Mouse (Mus musculus) thymus, adult 2 months (tissue): ENCODE results near the gene Gas2l2. TPM values are rescaled to one million over a fixed set of nuclear protein-coding genes. Genes with fewer than 3 reads are reported as not detected.

Experiments used
- DNase-seq: peaks from one replicate; pipeline ENCODE4 v3.0.0; 2021
- H3K27ac ChIP-seq: fragments of 200-500 bp; 2 replicates; pipeline ENCODE4 v1.5.1; 2012; ENCODE audit warnings: low read length, control low read depth; ENCODE audit not compliant: control insufficient read depth, insufficient read depth
- H3K27me3 ChIP-seq: fragments of 200-500 bp; 2 replicates; pipeline ENCODE4 v1.6.1; 2012; ENCODE audit warnings: mild to moderate bottlenecking, low read length, moderate library complexity, mixed read lengths; ENCODE audit not compliant: control insufficient read depth, insufficient read depth
- H3K36me3 ChIP-seq: fragments of 200-500 bp; 2 replicates; pipeline ENCODE4 v1.6.1; 2012; ENCODE audit warnings: mild to moderate bottlenecking, low read length, moderate library complexity; ENCODE audit not compliant: control insufficient read depth, insufficient read depth
- H3K4me1 ChIP-seq: fragments of 200-500 bp; replicated peaks from 2 replicates; pipeline ENCODE4 v1.6.1; 2012; ENCODE audit warnings: low read length; ENCODE audit not compliant: control insufficient read depth, insufficient read depth
- H3K4me3 ChIP-seq: fragments of 200-500 bp; 2 replicates; pipeline ENCODE4 v1.5.1; 2012; ENCODE audit warnings: mild to moderate bottlenecking, low read length, control low read depth, moderate library complexity; ENCODE audit not compliant: control insufficient read depth, insufficient read depth
- CTCF ChIP-seq: fragments of 200-500 bp; IDR thresholded peaks from 2 replicates; pipeline ENCODE4 v1.5.1; 2012; ENCODE audit warnings: mild to moderate bottlenecking, control low read depth, low read length, moderate library complexity, borderline replicate concordance; ENCODE audit not compliant: control insufficient read depth, poor library complexity, insufficient read depth; ENCODE audit errors: extremely low read depth
- POLR2A ChIP-seq: fragments of 200-500 bp; IDR thresholded peaks from 2 replicates; pipeline ENCODE4 v1.6.1; 2012; ENCODE audit warnings: mild to moderate bottlenecking, low read length, control low read depth, moderate library complexity; ENCODE audit not compliant: control insufficient read depth, poor library complexity, insufficient read depth; ENCODE audit errors: extremely low read depth
- WGBS: fragments of 180-500 bp; shearing (Covaris S2); methylation state at CpG from one replicate; pipeline ENCODE4 v1.1.7; 2018; 5-methylcytosine and 5-hydroxymethylcytosine counted together
- polyA plus RNA-seq: library from polyadenylated mRNA; depleted of rRNA; stranded (reverse); fragments of >200 nt; gene quantifications from 2 replicates; pipeline ENCODE4 v1.2.3, GENCODE M21; 2012; rRNA removed

Gene Gas2l2
- 0.10 and 0.12 TPM in 2 replicates for polyA plus RNA-seq

DNA sequence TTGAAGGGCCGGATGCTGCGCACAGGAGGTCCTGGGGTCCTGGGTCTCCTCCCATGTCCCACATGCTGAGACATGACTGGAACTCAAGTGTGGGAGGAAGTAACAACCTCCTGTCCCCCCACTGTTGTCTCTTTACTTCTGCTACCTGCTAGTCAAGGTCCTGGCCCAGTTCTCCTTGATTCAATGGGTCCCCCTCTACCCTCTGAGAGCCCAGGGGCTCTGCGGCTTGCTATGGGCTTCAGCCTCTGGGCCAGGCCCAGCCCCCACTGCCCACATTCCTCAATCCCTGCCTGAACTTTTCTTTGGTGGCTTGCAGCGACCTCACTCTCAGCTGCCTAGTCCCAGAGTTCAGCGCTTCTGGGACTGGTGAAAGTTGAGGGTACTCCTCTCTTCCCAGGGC lies at the start of gene Gas2l2:
Gas2l2 (minus strand) TSS at position 101 of the 400 bp plus-strand sequence.
- no peaks in the 10 kb centered on the region; the same call in 1 of the 2 replicates for H3K27me3 ChIP-seq
- no peak within 1 kb of the TSS for H3K4me3 ChIP-seq
- no peak for DNase-seq
- H3K4me1 ChIP-seq = peaks cover 7% of the 10 kb centered on the region; the same call in 1 of the 2 replicates
- no peak within 1 kb of the TSS for H3K27ac ChIP-seq
- no peaks in the 10 kb centered on the region for H3K36me3 ChIP-seq
- no peak for TF ChIP-seq CTCF
- WGBS = 90% methylated on average over 5 of the region's 5 CpGs

DNA sequence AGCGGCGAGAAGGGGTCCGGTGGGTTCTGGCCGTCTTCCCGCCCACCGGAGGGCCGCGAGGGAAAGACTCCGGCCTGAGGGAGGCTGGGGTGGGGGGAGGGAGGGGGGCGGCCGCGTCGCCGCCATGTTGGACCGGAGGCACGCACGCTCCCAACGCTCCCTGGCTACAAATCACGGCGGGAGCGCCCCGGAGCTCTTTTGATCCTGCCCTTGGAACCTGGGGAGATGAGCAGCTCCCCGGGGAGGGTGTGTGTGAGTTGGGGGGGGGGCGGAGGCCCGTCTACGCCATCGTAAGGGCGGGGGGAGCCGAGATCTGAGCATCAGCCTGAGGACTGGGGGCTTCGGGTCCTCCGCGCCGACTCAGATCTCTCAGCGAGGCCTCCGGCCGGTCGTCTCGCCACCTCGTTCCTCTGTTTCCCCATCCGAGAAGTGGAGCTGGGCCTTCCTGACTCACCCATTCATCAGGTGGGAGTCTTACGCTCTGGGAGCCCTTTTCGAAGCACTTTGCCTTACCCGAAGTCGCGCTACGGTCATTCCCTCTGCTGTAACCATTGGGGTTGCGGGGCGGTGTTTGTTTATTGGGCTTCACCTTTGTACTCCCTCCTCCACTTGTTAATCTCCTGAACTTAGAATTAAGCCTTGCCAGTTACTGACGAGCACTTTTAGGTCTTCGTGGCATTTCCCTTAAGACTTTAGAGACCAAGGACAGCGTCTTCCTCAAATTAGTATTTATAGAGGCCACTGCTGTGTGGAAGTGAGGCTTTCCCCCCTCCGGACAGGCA lies 44.2 kb upstream of the Gas2l2 start:
- under 1% methylated on average over 50 of the region's 52 CpGs for WGBS
- H3K4me1 ChIP-seq = peaks cover 7% of the 10 kb centered on the region
- TF ChIP-seq POLR2A (no peak), CTCF (no peak)
- H3K27ac ChIP-seq = peak overlapping the region; percentile 58; the same call in 1 of the 2 replicates
- H3K4me3 ChIP-seq = peak overlapping the region; percentile 93
- DNase-seq = peak; percentile 30
- H3K27me3 ChIP-seq = no peaks in the 10 kb centered on the region
- no peaks in the 10 kb centered on the region for H3K36me3 ChIP-seq

DNA sequence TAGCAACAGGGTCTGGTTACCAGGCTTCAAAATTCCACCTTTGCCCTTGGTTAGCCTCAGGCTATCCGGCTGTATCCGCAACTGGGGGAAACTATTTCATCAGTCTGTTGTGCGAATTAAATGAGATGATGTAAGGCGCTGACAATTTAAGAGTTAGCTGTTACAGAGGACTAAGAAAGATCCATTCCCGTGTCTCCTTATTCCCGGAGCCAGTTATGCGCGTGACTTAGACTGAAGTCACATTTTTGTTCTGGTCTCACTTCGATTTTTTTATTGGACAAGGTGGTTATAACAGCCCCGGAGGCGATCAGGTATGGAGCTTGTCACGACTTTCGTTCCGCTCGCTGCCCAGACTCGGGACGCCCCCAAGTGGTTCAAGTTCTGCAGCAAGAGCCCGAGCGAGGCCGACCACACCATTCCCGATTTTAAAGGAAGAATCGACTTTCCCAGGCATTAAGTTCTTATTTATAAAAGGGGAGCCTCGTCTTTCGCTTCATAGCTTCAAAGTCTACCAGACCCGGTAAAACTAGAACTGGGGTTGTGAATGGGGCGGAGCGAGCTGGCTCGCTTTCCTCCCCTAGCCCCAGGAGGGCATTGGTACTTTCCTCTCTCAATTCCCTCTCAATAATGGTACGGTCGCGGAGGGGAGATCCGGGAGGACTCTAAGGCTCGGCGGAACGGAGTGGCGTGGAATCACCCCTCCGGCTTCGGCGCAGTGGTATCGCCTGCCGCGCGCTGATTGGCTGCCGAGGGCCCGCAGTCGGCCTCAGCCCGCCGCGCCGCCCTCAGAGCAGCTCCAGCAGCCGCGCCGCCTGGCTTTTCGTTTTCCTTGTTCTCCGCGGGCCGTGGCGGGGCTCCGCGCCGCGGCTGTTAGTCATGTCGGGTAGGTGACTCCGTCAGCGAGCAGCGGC lies 43.3 kb upstream of the Gas2l2 start, which contains the start of gene Taf15:
Taf15 (plus strand) TSS at position 763 of the 911 bp plus-strand sequence.
- TF ChIP-seq POLR2A (peak; percentile 92), CTCF (peak; percentile 19; the same call in 1 of the 2 replicates)
- H3K36me3 ChIP-seq = no peaks in the 10 kb centered on the region
- H3K27ac ChIP-seq = peak within 1 kb of the TSS; percentile 58; the same call in 1 of the 2 replicates
- no peaks in the 10 kb centered on the region for H3K27me3 ChIP-seq
- peak; percentile 99 for DNase-seq
- 2% methylated on average over 66 of the region's 66 CpGs for WGBS
- H3K4me3 ChIP-seq = peak within 1 kb of the TSS; percentile 93
- H3K4me1 ChIP-seq = peaks cover 7% of the 10 kb centered on the region

DNA sequence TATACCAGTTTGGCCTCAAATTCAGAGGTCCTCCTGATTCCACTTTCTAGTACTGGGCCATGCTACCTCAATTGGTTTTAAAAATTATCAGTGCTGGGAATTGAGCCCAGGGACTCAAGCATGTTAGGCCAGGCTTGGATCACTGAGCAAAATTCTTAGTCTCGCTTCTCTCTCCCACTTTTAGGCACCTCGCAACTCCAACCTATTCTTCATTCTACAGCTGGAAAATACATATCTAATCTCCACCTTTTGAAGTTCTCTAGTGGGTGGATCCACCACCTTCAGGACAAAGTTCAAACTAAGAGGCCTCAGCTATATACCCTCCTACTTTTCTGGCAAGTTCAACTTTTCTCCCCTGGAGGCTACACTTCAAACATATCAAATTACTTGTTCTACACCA lies 42.5 kb upstream of the Gas2l2 start:
- no peak for DNase-seq
- peaks cover 7% of the 10 kb centered on the region for H3K4me1 ChIP-seq
- H3K36me3 ChIP-seq = no peaks in the 10 kb centered on the region
- H3K27me3 ChIP-seq = no peaks in the 10 kb centered on the region
- 92% methylated on average over 2 of the region's 2 CpGs for WGBS
- TF ChIP-seq CTCF (no peak), POLR2A (no peak)
- H3K27ac ChIP-seq = no peak overlapping the region
- no peak overlapping the region for H3K4me3 ChIP-seq

DNA sequence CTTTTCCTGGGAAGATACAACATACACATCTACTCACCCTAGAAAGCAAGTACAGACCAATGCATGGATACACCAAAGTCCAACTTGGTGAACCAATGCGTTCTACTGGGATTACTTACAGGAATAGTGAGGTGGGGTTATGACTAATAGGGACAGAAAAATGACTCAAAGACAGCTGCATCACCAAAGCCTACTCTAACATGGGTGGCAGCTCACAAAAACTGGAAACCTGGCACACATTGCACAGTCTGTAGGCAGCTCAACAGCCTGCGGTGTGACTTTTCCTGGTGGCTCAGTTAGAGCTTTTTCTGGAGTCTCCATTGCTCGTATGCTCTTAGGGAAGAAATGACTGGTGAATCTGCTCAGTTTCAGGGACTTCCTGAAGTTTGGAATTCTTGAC lies 39.5 kb upstream of the Gas2l2 start:
- Histone ChIP-seq H3K27ac (no peak overlapping the region), H3K36me3 (no peaks in the 10 kb centered on the region), H3K27me3 (no peaks in the 10 kb centered on the region), H3K4me1 (peaks cover 3% of the 10 kb centered on the region), H3K4me3 (no peak overlapping the region)
- TF ChIP-seq CTCF (no peak), POLR2A (no peak)
- 98% methylated on average over 3 of the region's 3 CpGs for WGBS
- DNase-seq = no peak

DNA sequence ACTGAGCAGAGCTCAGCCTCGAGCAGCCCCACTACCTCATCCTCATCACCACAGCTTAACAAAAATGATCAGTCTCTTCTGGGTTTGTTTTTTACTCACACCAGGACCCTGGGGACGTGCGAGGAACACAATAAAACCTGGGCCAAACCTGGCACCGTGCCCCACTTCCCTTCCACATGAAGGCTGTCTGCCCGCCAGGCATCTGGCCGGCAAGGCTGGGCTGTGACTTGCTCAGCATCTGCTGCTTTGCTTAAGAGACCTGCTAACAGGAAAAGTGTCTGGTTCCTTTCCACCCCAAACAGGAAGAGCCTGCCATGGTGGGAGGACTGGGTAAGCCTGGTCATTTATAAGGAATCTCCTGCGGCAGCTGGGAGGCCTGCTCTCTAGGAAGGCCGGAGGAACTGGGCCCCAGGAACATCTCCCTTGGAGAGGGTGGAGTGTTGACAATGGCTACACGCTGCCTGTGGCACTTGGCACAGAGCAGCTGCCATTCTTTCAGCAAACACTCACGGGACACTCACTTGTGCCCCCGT lies 37.9 kb upstream of the Gas2l2 start:
- H3K36me3 ChIP-seq = no peaks in the 10 kb centered on the region
- TF ChIP-seq CTCF (no peak), POLR2A (no peak)
- H3K27me3 ChIP-seq = peaks cover 10% of the 10 kb centered on the region; the same call in 1 of the 2 replicates
- peaks cover 7% of the 10 kb centered on the region for H3K4me1 ChIP-seq
- 41% methylated on average over 11 of the region's 11 CpGs for WGBS
- DNase-seq = no peak
- no peak overlapping the region for H3K4me3 ChIP-seq
- H3K27ac ChIP-seq = no peak overlapping the region
